ENCODE assay signal across 14 mouse cellular contexts in the genomic region with DNA sequence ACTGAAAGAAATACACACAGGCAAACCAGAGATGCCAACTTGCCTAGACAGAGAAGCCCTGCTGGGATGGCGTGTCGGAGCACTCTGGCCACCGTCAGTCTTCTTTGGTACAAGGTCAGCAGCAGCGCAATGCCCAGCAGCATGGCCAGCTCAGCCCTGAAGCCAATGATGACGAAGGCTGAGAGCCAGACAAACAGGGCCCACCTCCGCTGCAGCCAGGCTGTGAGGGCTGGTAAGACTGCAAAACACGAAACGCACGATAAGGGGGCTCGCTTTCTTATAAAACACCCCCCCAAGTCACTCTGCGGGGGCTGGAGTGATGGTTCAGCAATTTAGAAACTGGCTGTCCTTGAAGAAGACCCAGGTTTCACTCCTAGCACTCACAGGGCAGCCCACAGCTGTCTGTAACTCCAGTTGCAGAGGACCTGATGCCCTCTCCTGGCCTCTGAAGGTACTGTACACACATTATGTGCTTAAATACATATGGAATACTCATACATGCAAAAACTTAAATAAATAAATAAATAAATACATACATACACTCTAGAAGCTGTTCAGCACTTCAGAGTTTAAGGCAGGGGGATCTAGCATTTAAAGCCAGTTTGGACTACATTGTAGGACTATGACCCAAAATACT. TPM values are rescaled to one million over a fixed set of nuclear protein-coding genes. Genes with fewer than 3 reads are reported as not detected.
DNase-seq lines count a peak whose midpoint lies in the region; TF ChIP-seq lines count a peak whose summit lies in the region.
"Had no signal": no experiment of that assay in that cellular context is flagged by ENCODE, and none has a peak within 500 bp of the region (broad histone marks: within the 10 kb centered on the region; RNA-seq: fewer than 3 reads in every experiment).

No protein-coding gene starts in this region.

- intact Hi-C loops in left cerebral cortex, adult 2 months (cut with DNase I): loop anchor here (5.0 kb wide), 1 partner anchor 62 kb away; a partner anchor contains a TSS
- intact Hi-C loops in left cerebral cortex, postnatal 10 days (cut with DNase I): no loop called here

- no peak overlapping the region for H3K27ac ChIP-seq in left cerebral cortex, adult 2 months
- H3K27ac ChIP-seq: heart, embryonic 13.5 days; limb, embryonic 12.5 days had no signal

- peak; percentile 11 for DNase-seq in cerebellum, adult 9-11 months
- DNase-seq in cerebellum, adult 11-12 months: no peak
- DNase-seq in left cerebral cortex, adult 2 months (ENCODE audit: extremely low spot score in 1 of 2, low spot score in 2 of 2): no peak
- DNase-seq in left cerebral cortex, postnatal 10 days (ENCODE audit: extremely low spot score in 1 of 2, low spot score in 2 of 2): no peak
- peak; percentile 31 for DNase-seq in thymus, postnatal 14 days
- no peak for DNase-seq in thymus, postnatal 10 days (ENCODE audit: low spot score in 2 of 2)
- DNase-seq in cerebellum, postnatal 25 days: no peak
- no peak for DNase-seq in right cerebral cortex, adult 18-20 months
- DNase-seq: cerebellum, postnatal 10 days; layer of hippocampus, adult 9-11 months; right cerebral cortex, postnatal 25 days had no signal

- TF ChIP-seq CTCF in left cerebral cortex, adult 2 months (IDR thresholded peaks at IDR 0.05): peak; percentile 32

- H3K4me3 ChIP-seq in left cerebral cortex, adult 2 months: no peak overlapping the region
- H3K4me3 ChIP-seq: erythroblast, embryonic 14.5 days; heart, embryonic 13.5 days; limb, embryonic 12.5 days had no signal

RNA-seq across cellular contexts. Expression of a gene that starts 4.6 kb away (rescaled TPM):
- 10 to 100 TPM; 13.3 to 14.4 TPM for total RNA-seq in left cerebral cortex, adult 2 months (2021)
- total RNA-seq in left cerebral cortex, postnatal 10 days (2021): 10 to 100 TPM in 1 of 2 experiments, 1 to 10 TPM in 1; 8.8 to 10.4 TPM

RNA-seq across cellular contexts. Expression of a gene that starts 4.9 kb away (rescaled TPM):
- total RNA-seq in left cerebral cortex, adult 2 months (2021): 10 to 100 TPM; 22.1 to 26.3 TPM
- total RNA-seq in left cerebral cortex, postnatal 10 days (2021): 10 to 100 TPM; 14.2 to 18.8 TPM

RNA-seq across cellular contexts. Expression of a gene that starts 47.5 kb away (rescaled TPM):
- 10 to 100 TPM; 46.8 to 50.0 TPM for total RNA-seq in left cerebral cortex, adult 2 months (2021)
- total RNA-seq in left cerebral cortex, postnatal 10 days (2021): 10 to 100 TPM; 40.6 to 44.0 TPM

Comparison
In these comparisons a context has a peak if more than half of its experiments do, and no peak if none do; other contexts are left out.
1. DNase-seq: peak in cerebellum, adult 9-11 months (single experiment) and thymus, postnatal 14 days (single experiment); none in cerebellum, adult 11-12 months (single experiment), left cerebral cortex, adult 2 months (0 of 2), left cerebral cortex, postnatal 10 days (0 of 2), thymus, postnatal 10 days (0 of 2), cerebellum, postnatal 25 days (0 of 2) and right cerebral cortex, adult 18-20 months (single experiment).